Mouse (Mus musculus): Measurements from ENCODE around the gene Gm4763. TPM values are rescaled to one million over a fixed set of nuclear protein-coding genes. Genes with fewer than 3 reads are reported as not detected.
A peak's percentile ranks its signal among the peaks of the same experiment; 100 is the strongest.
"Not testable (repeated sequence)": the region's sequence is repeated elsewhere in the genome, so short reads cannot be mapped to it uniquely, and the experiment has no call there.

The Gm4763 gene
- 0.31 TPM in 1 of 2 replicates, not detected in the other for polyA plus RNA-seq (2015; fragmentation: Nextera tagmentation; extraction: Ambion mirVana)

- not testable (repeated sequence) for DNase-seq (ENCODE audit: low spot score)
Observed at GRCm38 (mm10) chr7:24726808-24727207, at the start of gene Gm4763. TSS of gene Gm4763 (minus strand) at chr7:24726908.

- no peak for DNase-seq (ENCODE audit: low spot score)
Observed at GRCm38 (mm10) chr7:24776145-24776544, 49.4 kb upstream of the Gm4763 start.

GRCm38 (mm10) chr7:24773942-24774535, 47.3 kb upstream of the Gm4763 start:
- DNase-seq (ENCODE audit: low spot score), result no peak

GRCm38 (mm10) chr7:24771361-24771760, 44.7 kb upstream of the Gm4763 start:
- DNase-seq (ENCODE audit: low spot score), result no peak

- no peak for DNase-seq (ENCODE audit: low spot score)
Observed at GRCm38 (mm10) chr7:24762574-24762973, 35.9 kb upstream of the Gm4763 start.

- DNase-seq (ENCODE audit: low spot score), result no peak
Observed at GRCm38 (mm10) chr7:24761161-24761560, 34.5 kb upstream of the Gm4763 start.

- no peak for DNase-seq (ENCODE audit: low spot score)
Observed at GRCm38 (mm10) chr7:24760211-24760610, 33.5 kb upstream of the Gm4763 start, which contains the start of gene Cd177. TSS of gene Cd177 (minus strand) at chr7:24760311.

GRCm38 (mm10) chr7:24758520-24758919, 31.8 kb upstream of the Gm4763 start:
- no peak for DNase-seq (ENCODE audit: low spot score)

GRCm38 (mm10) chr7:24753476-24753875, 26.8 kb upstream of the Gm4763 start:
- no peak for DNase-seq (ENCODE audit: low spot score)

- DNase-seq (ENCODE audit: low spot score), result no peak
Observed at GRCm38 (mm10) chr7:24751610-24752009, 24.9 kb upstream of the Gm4763 start.

- DNase-seq (ENCODE audit: low spot score), result no peak
Observed at GRCm38 (mm10) chr7:24750695-24751094, 24.0 kb upstream of the Gm4763 start.

- peak; percentile 5 for DNase-seq (ENCODE audit: low spot score)
Observed at GRCm38 (mm10) chr7:24735970-24736670, 9.4 kb upstream of the Gm4763 start.

GRCm38 (mm10) chr7:24715039-24715438, 11.7 kb downstream of the Gm4763 start:
- no peak for DNase-seq (ENCODE audit: low spot score)

- no peak for DNase-seq (ENCODE audit: low spot score)
Observed at GRCm38 (mm10) chr7:24708832-24709292, 17.8 kb downstream of the Gm4763 start, which contains the start of gene BC049730. TSS of gene BC049730 (plus strand) at chr7:24709242.

GRCm38 (mm10) chr7:24702841-24703240, 23.9 kb downstream of the Gm4763 start:
- DNase-seq (ENCODE audit: low spot score), result not testable (repeated sequence)

- DNase-seq (ENCODE audit: low spot score), result not testable (repeated sequence)
Observed at GRCm38 (mm10) chr7:24697891-24698290, 28.8 kb downstream of the Gm4763 start.

- DNase-seq (ENCODE audit: low spot score), result not testable (repeated sequence)
Observed at GRCm38 (mm10) chr7:24692693-24693092, 34.0 kb downstream of the Gm4763 start.

GRCm38 (mm10) chr7:24687519-24687918, 39.2 kb downstream of the Gm4763 start:
- not testable (repeated sequence) for DNase-seq (ENCODE audit: low spot score)

- peak; percentile 26 for DNase-seq (ENCODE audit: low spot score)
Observed at GRCm38 (mm10) chr7:24684121-24684520, 42.6 kb downstream of the Gm4763 start.

- no peak for DNase-seq (ENCODE audit: low spot score)
Observed at GRCm38 (mm10) chr7:24676575-24676974, 50.1 kb downstream of the Gm4763 start, which contains the start of gene Tex101. TSS of gene Tex101 (minus strand) at chr7:24676675.

- no peak for DNase-seq (ENCODE audit: low spot score)
Observed at GRCm38 (mm10) chr7:24671944-24672439, 54.7 kb downstream of the Gm4763 start.

All from thymus, postnatal 0 days (tissue).